Mouse (Mus musculus): ENCODE results near the gene Phgdh.

GRCm38 (mm10) chr3:98313294-98314155 is 26.3 kb downstream of the Phgdh start:
- TF ChIP-seq CTCF (IDR thresholded peaks at IDR 0.05; ENCODE audit: control insufficient read depth, insufficient read depth, low read length) (no peak), POLR2A (IDR thresholded peaks at IDR 0.05; ENCODE audit: borderline replicate concordance, control insufficient read depth, low read depth, low read length) (no peak)
